Mouse (Mus musculus) forebrain, embryonic 12.5 days (tissue): Measurements from ENCODE around the gene Elovl5. TPM values are rescaled to one million over a fixed set of nuclear protein-coding genes. Genes with fewer than 3 reads are reported as not detected.
A peak's percentile ranks its signal among the peaks of the same experiment; 100 is the strongest.

Source experiments
- ATAC-seq: fragments of 200-750 bp; cut with Nextera tagmentation; 2 replicates; pipeline ENCODE4 v1.8.0; 2017; ENCODE audit warnings: moderate TSS enrichment; ENCODE audit not compliant: low FRiP score
- H3K27ac ChIP-seq: fragments of 300-500 bp; sonication (generic); 2 replicates; pipeline ENCODE4 v1.5.1; 2016; ENCODE audit warnings: mild to moderate bottlenecking
- H3K27me3 ChIP-seq: fragments of 300-500 bp; sonication (generic); 2 replicates; pipeline ENCODE4 v1.6.1; 2016; ENCODE audit warnings: mild to moderate bottlenecking
- H3K36me3 ChIP-seq: fragments of 300-500 bp; sonication (generic); replicated peaks from 2 replicates; pipeline ENCODE4 v1.6.1; 2016; ENCODE audit warnings: mild to moderate bottlenecking
- H3K4me1 ChIP-seq: fragments of 300-500 bp; sonication (generic); 2 replicates; pipeline ENCODE4 v1.6.1; 2016
- H3K4me2 ChIP-seq: fragments of 300-500 bp; sonication (generic); 2 replicates; pipeline ENCODE4 v1.6.1; 2016; ENCODE audit warnings: mild to moderate bottlenecking, moderate library complexity
- H3K4me3 ChIP-seq: fragments of 300-500 bp; sonication (generic); replicated peaks from 2 replicates; pipeline ENCODE4 v1.5.1; 2016; ENCODE audit warnings: mild to moderate bottlenecking
- H3K9ac ChIP-seq: fragments of 300-500 bp; sonication (generic); 2 replicates; pipeline ENCODE4 v1.6.1; 2016; ENCODE audit warnings: mild to moderate bottlenecking
- H3K9me3 ChIP-seq: fragments of 300-500 bp; sonication (generic); 2 replicates; pipeline ENCODE4 v1.6.1; 2016
- WGBS: fragments of 180-500 bp; shearing (Covaris S2); methylation state at CpG from one replicate; pipeline ENCODE4 v1.1.7; 2016; 5-methylcytosine and 5-hydroxymethylcytosine counted together
- polyA plus RNA-seq: library from polyadenylated mRNA; unstranded; fragments of >200 nt; fragmentation: Nextera tagmentation; extraction: Ambion mirVana; gene quantifications from 2 replicates; pipeline ENCODE4 v1.2.1, GENCODE M21; 2016

The Elovl5 gene
- polyA plus RNA-seq, 1 experiment from 2014 or later: 74.6 TPM

DNA sequence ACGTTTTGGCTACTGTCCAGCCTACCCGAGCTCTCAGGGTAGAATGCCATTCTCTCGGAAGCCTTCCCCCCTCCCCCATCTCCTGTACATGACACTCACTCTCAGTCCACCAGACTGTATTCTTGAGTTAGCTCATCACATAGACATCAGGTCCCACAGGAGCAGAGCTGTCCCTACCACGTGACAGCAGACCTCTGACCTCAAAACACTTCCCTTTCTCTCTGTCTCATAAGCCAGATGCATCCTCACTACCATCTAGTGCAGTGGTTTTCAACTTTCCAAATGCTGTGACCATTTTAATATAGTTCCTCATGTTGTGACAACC lies 13.7 kb downstream of the Elovl5 start:
- no peak overlapping the region for H3K27ac ChIP-seq
- no peaks in the 10 kb centered on the region for H3K27me3 ChIP-seq
- no peaks in the 10 kb centered on the region for H3K36me3 ChIP-seq
- H3K9ac ChIP-seq: no peak overlapping the region
- H3K4me2 ChIP-seq: no peak overlapping the region
- peak; percentile 50; the same call in 1 of the 2 replicates for ATAC-seq
- H3K4me3 ChIP-seq: no peak overlapping the region
- no peaks in the 10 kb centered on the region for H3K9me3 ChIP-seq
- 53% methylated on average over 4 of the region's 4 CpGs for WGBS
- H3K4me1 ChIP-seq: peaks cover 35% of the 10 kb centered on the region

DNA sequence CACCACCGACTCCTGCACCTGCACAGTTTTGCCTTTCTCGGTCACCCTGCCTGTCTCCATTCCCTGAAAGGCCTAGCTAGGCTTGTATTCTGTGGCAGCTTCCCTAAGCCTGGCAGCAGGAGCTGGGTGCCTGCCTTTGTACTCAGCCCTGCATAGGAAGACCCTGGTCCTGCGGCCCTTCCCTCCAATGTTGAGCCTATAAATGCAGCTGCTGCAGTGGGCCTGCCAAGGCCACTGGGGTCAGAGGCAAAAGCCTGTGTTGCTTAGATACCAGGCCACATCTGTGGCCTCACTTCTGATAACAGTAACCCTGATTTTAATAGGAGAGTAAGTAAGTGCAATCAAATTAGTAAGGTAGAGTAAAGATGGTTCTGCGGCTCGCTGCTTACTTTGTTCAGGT lies 14.6 kb downstream of the Elovl5 start:
- Histone ChIP-seq H3K4me1 (peaks cover 35% of the 10 kb centered on the region), H3K27me3 (no peaks in the 10 kb centered on the region), H3K4me3 (no peak overlapping the region), H3K4me2 (no peak overlapping the region), H3K36me3 (no peaks in the 10 kb centered on the region), H3K9me3 (no peaks in the 10 kb centered on the region), H3K27ac (peak overlapping the region; percentile 9; the same call in 1 of the 2 replicates), H3K9ac (no peak overlapping the region)
- ATAC-seq: peak; percentile 37; the same call in 1 of the 2 replicates
- 78% methylated on average over 5 of the region's 5 CpGs for WGBS

DNA sequence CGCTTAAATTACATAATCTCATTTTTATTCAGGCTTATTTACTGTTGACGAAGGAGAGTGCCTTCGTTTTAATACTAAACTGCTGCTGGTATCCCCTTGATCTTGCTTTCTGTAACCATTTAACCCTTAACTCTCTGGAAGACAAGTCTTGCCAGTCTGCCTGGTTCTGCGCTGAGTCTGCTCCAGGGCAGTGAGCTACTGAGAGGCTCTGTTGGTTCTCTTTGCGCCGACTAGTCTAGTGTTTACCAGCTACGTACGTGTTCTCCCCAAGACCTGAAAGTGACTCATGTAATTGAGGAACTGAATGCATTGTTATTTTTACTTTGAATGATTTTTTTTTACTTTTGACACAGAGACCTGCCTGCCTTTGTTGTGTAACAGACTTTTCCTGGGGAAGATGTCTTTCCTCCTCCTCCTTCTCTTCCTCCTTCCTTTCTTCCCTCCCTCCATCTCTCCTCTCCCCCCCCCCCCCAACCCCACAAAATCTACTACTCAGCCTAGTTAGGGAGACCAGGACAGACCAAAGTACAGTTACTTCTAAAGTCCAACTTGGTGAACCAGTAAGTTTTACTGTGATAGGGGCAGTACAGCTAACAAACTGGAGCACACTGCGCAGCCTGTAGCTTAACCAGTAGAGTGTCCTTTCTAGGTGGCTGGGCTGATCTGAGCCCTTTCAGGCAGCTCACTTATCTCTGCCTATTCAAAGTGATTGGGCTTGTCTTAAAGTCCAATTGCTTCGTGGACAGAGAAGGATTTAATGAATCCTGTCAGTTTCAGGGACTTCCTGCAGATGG lies 18.9 kb downstream of the Elovl5 start:
- 71% methylated on average over 10 of the region's 10 CpGs for WGBS
- no peak overlapping the region for H3K9ac ChIP-seq
- H3K4me1 ChIP-seq: peaks cover 39% of the 10 kb centered on the region
- ATAC-seq: no peak
- H3K4me3 ChIP-seq: no peak overlapping the region
- H3K36me3 ChIP-seq: no peaks in the 10 kb centered on the region
- no peaks in the 10 kb centered on the region for H3K9me3 ChIP-seq
- no peaks in the 10 kb centered on the region for H3K27me3 ChIP-seq
- no peak overlapping the region for H3K27ac ChIP-seq
- no peak overlapping the region for H3K4me2 ChIP-seq

DNA sequence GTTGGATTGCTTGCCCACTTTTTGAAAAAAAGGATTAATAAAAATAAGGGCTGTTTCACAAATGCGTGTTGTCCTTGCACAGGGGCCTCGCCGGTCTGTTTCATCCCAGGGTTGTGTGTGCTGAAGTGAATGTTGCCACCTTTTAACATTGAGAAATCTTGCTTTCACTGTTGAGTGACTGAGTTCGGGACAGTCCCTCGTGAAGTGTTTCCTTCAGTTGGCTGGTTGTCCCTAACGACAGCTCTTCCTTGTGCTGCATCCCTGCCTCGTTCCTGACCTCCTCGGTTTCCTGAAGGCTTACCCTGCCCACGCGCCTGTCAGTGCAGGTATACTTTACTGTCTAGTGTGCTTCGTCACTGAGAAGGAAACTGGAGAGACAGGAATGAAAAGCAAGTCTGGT lies 20.7 kb downstream of the Elovl5 start:
- Histone ChIP-seq H3K4me1 (peaks cover 34% of the 10 kb centered on the region), H3K4me3 (no peak overlapping the region), H3K27me3 (no peaks in the 10 kb centered on the region), H3K27ac (no peak overlapping the region), H3K9me3 (no peaks in the 10 kb centered on the region), H3K36me3 (no peaks in the 10 kb centered on the region), H3K9ac (no peak overlapping the region), H3K4me2 (no peak overlapping the region)
- no peak for ATAC-seq
- WGBS: 81% methylated on average over 11 of the region's 11 CpGs

DNA sequence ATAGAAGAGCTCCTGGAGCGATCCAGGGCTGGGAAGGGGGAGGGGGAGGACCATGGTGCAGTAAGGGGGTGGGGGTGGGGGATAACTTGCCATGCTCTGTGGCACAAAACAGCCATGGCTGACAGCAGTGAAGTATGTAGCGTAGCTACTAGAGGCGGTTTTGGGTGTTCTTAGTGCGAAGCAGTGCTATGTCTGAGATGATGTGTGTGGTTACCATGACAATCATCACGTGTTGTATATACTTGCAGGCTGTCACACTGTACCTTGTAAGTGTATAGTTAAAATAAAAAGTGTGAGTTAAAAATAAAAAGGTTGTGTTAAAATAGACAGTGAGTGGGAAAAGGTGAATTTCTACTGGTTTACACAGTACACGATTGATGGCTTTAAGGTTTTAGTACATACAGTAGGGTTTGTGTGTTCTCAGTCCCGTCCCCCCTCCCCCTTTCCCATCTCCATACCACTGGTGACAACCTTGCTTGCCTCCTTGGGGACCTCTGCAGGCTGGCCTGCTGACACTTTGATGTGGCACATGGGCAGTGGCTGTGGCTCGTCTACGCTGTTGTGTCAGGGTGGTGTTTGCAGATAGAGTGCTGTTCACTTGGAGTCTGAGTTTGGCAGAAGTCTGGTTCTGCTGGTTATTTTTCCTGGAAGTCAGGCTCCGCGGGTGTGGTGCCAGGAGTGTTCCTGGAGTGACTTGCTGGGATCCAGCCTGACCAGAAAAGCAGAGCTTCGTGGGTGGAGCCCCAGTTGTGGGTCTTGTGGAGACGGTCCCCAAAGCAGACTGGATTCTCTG lies 21.8 kb downstream of the Elovl5 start:
- Histone ChIP-seq H3K9ac (no peak overlapping the region), H3K27ac (0 out of 2 replicates have a peak overlapping the region, but pooled peaks have one; percentile 19), H3K4me3 (no peak overlapping the region), H3K36me3 (no peaks in the 10 kb centered on the region), H3K9me3 (no peaks in the 10 kb centered on the region), H3K4me2 (no peak overlapping the region), H3K27me3 (no peaks in the 10 kb centered on the region), H3K4me1 (peaks cover 34% of the 10 kb centered on the region)
- WGBS: 70% methylated on average over 13 of the region's 13 CpGs
- ATAC-seq: peak; percentile 75; the same call in 1 of the 2 replicates

DNA sequence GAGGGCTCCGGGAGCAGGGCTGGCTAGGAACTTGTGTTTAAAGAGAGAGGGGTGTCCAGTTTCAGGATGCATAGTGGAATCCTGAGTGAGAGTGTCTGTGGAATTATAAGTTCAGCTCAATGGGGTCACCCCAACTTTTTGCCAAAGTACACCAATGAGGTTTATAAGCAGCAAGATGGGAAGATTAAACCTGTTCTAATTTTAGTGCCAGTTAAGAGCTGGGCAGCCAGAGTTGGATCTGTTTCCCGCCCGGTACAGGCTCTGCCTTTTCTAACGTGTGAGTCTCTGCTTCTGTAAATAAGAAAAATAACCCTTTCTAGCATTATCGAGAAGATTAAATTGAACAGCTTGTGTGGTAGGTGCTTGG lies 22.4 kb downstream of the Elovl5 start:
- H3K4me1 ChIP-seq: peaks cover 34% of the 10 kb centered on the region
- H3K9ac ChIP-seq: no peak overlapping the region
- H3K4me3 ChIP-seq: no peak overlapping the region
- 0 out of 2 replicates have a peak overlapping the region, but pooled peaks have one; percentile 19 for H3K27ac ChIP-seq
- no peaks in the 10 kb centered on the region for H3K9me3 ChIP-seq
- no peak overlapping the region for H3K4me2 ChIP-seq
- H3K27me3 ChIP-seq: no peaks in the 10 kb centered on the region
- WGBS: 81% methylated on average over 5 of the region's 5 CpGs
- no peaks in the 10 kb centered on the region for H3K36me3 ChIP-seq
- no peak for ATAC-seq

DNA sequence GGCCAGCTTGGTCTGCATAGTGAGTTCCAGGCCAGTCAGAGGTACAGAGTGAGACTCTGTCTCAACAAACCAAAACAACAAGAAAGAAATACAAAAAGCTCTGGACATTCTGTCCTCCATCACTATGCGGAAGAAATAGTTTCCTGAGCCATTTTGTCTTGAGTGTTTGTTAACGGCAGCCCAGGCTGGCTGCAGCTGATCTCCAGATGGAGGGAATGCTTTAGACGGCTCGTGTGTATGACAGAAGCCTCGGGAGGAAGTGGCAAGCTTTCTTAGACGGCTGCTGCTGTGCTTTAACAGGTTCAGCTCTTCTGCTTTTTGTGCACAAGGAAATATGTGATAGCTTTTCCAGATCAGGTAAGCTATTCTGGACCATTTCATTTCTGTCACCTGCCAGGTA lies 23.9 kb downstream of the Elovl5 start:
- H3K36me3 ChIP-seq: no peaks in the 10 kb centered on the region
- ATAC-seq: no peak
- no peaks in the 10 kb centered on the region for H3K9me3 ChIP-seq
- H3K27ac ChIP-seq: no peak overlapping the region
- H3K9ac ChIP-seq: no peak overlapping the region
- H3K4me3 ChIP-seq: no peak overlapping the region
- H3K27me3 ChIP-seq: no peaks in the 10 kb centered on the region
- H3K4me2 ChIP-seq: no peak overlapping the region
- H3K4me1 ChIP-seq: peaks cover 34% of the 10 kb centered on the region
- 63% methylated on average over 6 of the region's 6 CpGs for WGBS

DNA sequence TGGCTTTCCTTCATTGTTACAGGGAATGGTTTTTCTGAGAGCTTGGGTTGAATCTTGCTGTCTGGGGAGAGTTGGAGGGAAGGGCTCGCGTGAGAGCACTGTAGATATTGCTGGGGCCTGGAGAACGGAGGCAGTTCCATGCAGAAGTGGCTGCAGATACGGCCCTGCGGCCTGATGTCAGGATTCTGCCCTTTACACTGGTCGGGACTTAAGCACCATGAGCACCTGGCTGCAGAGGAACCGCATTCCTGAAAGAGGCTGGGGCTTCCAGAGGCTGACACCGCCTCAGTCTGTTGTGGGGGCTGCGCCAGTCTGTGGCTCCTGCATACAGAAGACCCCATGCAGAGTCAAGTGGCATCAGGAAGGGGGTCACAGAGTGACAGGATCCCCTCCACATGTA lies 24.7 kb downstream of the Elovl5 start:
- ATAC-seq: no peak
- 81% methylated on average over 9 of the region's 9 CpGs for WGBS
- Histone ChIP-seq H3K9ac (no peak overlapping the region), H3K4me2 (no peak overlapping the region), H3K27ac (no peak overlapping the region), H3K27me3 (no peaks in the 10 kb centered on the region), H3K36me3 (no peaks in the 10 kb centered on the region), H3K4me3 (no peak overlapping the region), H3K4me1 (peaks cover 34% of the 10 kb centered on the region), H3K9me3 (no peaks in the 10 kb centered on the region)

DNA sequence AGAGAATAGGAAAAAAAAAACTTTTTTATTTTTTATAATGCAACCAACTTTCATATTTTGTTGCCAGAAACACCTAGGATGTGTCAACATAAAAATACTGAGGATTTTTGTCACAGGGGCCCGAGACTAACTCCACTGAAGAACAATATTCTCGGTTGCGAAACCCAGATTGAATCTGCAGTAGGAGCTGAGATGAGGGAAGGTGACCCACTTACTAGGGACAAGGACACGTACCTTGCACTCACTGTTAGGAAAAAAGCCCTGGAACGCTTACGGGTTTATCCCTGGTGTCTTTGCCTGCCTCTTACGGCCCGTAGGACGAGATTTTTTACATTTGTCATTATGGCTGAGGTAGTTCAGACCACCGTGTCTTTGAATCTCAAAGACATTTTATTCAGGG lies 25.2 kb downstream of the Elovl5 start:
- Histone ChIP-seq H3K9me3 (no peaks in the 10 kb centered on the region), H3K4me1 (peaks cover 34% of the 10 kb centered on the region), H3K4me3 (no peak overlapping the region), H3K9ac (no peak overlapping the region), H3K27me3 (no peaks in the 10 kb centered on the region), H3K27ac (no peak overlapping the region), H3K4me2 (no peak overlapping the region), H3K36me3 (no peaks in the 10 kb centered on the region)
- WGBS: 84% methylated on average over 10 of the region's 10 CpGs
- no peak for ATAC-seq

DNA sequence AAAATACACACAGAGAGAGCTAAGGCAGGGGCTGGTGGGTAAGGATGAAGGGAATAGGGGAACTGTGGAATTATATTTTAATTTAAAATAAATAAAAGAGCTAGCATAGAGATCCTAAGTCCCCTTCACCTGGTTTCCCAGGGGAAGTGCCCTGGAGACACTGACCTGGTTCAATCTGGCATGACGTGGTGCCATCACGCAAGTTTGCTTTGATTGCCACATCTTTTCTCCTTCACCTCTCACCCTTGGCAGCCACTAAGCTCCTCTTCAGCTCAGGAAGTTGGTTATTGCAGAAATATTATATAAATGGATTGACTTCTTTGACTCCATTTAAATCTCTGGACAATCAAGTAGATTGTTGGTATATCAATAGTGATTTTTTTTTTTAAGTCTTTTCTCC lies 26.2 kb downstream of the Elovl5 start:
- ATAC-seq: no peak
- Histone ChIP-seq H3K27me3 (no peaks in the 10 kb centered on the region), H3K9ac (no peak overlapping the region), H3K27ac (no peak overlapping the region), H3K9me3 (no peaks in the 10 kb centered on the region), H3K36me3 (no peaks in the 10 kb centered on the region), H3K4me1 (peaks cover 29% of the 10 kb centered on the region), H3K4me3 (no peak overlapping the region), H3K4me2 (no peak overlapping the region)
- WGBS: 95% methylated on average over 2 of the region's 2 CpGs

DNA sequence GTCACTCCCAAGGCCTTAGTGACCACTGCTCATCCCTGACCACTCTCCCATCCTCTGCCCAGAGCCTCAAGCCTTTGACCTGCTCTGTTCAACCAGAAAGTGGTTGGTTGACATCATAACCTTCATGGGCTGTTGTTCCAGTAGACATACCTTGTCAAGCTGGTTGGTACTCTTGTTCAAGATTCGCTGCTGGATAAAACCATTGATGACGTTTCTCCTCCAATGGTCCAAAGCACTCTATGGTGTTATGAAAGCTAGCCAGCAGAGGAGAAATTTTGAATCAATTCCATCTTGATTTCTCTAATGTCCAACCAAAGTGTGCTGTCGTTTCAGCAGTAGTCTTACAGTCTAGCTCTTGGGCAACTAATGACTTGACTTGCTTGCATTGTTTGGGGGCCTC lies 27.0 kb downstream of the Elovl5 start:
- H3K36me3 ChIP-seq: no peaks in the 10 kb centered on the region
- no peaks in the 10 kb centered on the region for H3K9me3 ChIP-seq
- H3K4me2 ChIP-seq: no peak overlapping the region
- H3K4me1 ChIP-seq: peaks cover 21% of the 10 kb centered on the region; the same call in 1 of the 2 replicates
- no peak for ATAC-seq
- no peak overlapping the region for H3K9ac ChIP-seq
- no peak overlapping the region for H3K4me3 ChIP-seq
- no peak overlapping the region for H3K27ac ChIP-seq
- 89% methylated on average over 3 of the region's 3 CpGs for WGBS
- no peaks in the 10 kb centered on the region for H3K27me3 ChIP-seq

DNA sequence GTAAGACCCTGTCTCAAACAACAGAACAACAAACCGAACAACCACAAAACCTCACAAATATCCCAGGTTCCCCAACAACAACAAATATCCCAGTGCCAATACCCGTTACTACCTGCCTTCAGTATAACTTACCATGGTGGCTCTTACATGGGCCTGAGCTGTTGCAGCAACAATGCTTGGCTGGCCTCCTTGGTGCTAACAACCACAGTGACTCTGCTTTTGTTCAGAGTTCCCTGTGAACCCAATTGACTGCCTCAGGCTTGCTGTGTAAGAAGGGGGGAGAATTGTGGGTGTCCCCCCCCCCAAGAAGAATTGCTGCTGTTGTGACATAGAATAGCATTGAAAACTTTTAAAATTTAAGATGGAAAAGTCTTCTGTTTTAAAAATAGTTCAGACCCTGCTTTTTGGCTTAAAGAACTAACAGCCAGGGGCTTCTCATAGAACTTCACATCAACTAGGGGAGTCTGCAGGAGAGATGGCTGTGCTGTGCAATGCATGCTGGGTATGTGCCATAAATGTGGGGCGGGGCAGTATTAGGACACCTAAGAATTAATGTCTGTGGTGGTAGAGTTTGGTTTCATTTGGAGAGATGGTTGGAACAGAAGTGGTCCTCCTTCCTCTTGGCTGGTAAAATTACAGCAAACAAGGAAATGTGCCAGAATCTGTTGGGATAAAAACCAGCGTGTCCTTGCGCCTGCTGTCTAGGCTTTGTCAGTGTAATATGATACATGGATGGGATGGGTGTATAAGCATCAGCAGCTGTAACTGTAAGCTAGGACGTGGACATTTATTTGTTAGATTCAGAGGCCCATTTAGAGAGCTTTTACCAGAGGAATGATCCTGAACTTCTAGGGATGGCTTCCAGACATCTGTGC lies 28.9 kb downstream of the Elovl5 start:
- no peak overlapping the region for H3K4me2 ChIP-seq
- no peaks in the 10 kb centered on the region for H3K36me3 ChIP-seq
- H3K9me3 ChIP-seq: no peaks in the 10 kb centered on the region
- peaks cover 20% of the 10 kb centered on the region for H3K4me1 ChIP-seq
- WGBS: 87% methylated on average over 6 of the region's 6 CpGs
- no peak overlapping the region for H3K27ac ChIP-seq
- ATAC-seq: no peak
- no peaks in the 10 kb centered on the region for H3K27me3 ChIP-seq
- H3K4me3 ChIP-seq: no peak overlapping the region
- H3K9ac ChIP-seq: no peak overlapping the region
